Mouse (Mus musculus): ENCODE measurements around the gene Fam172a.

Gene Fam172a

DNA sequence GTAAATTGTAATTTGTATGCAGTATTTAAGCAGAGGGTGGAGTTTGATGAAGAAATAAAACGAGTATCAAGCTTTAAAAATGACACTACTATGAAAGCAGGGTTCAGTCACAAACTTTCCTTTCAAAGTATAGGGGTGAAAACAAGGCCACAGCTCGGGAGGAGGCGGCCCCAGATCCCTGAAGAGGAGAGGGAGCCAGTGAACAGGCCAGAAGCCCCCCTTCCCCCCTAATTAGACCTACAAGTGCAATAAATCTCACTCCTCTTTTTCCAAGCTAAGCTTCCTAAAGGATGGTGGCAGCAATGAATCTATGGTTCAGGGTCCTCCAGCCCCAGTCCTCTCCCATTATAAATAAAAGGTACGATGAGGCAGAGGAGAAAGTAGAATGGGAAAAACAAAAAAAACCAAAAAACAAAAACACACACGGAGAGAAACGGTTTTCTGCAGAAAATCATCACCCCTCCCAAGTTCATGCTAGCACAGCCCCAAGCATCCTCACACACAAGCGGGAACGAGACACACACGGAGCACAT, 495.5 kb downstream of the Fam172a start:
- in situ Hi-C loops (cut with MboI, MseI), result no loop called here

DNA sequence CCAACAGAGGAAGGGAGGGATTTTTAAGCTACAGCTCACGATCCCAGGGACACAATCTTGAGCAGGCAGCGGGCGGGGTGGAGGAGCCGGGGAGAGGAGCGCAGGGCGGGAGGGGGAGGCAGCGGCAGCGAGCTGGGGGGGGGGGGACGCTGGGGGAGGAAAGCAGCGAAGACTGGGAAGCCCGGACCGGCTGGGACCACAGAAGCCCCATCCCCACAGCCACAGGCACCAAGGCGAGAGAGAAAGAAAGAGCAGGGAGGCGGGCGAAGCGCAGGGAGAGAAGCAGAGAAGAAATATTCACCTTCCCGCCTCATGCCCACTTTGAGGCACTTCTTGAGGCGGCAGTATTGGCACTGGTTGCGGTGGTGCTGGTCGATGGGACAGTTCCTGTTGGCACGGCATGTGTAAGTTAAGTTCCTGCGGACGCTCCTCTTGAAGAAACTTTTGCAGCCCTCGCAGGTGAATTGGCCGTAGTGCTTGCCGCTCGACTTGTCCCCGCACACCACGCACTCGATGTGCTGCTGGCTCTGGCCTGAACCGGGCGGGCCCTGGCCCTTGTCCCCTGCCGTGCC, 496.1 kb downstream of the Fam172a start:
- in situ Hi-C loops (cut with MboI, MseI), result no loop called here

DNA sequence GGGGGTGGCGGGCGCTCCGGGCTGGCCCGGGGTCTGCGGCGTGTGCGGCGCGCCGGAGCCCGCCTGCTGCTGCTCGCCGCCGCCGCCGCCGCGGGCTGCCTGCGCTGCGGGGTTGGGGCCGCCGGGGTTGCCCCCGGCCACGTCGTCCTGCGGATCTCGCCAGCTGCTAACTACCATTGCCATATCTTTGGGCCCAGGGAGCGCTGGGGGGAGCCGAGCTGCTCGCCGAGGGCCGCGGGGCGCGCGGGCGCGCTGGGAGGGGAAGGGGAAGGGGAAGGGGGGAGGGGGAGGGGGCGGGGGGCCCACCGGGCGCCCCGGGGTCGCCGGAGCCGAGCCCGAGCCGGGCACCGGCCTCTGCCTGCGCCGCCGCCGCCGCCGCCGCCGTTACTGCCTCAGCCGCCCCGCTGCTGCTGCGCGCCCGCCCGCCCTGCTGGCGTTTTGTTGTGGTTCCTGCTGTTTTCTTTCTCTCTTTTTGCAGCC, 496.6 kb downstream of the Fam172a start:
- in situ Hi-C loops (cut with MboI, MseI), result no loop called here

DNA sequence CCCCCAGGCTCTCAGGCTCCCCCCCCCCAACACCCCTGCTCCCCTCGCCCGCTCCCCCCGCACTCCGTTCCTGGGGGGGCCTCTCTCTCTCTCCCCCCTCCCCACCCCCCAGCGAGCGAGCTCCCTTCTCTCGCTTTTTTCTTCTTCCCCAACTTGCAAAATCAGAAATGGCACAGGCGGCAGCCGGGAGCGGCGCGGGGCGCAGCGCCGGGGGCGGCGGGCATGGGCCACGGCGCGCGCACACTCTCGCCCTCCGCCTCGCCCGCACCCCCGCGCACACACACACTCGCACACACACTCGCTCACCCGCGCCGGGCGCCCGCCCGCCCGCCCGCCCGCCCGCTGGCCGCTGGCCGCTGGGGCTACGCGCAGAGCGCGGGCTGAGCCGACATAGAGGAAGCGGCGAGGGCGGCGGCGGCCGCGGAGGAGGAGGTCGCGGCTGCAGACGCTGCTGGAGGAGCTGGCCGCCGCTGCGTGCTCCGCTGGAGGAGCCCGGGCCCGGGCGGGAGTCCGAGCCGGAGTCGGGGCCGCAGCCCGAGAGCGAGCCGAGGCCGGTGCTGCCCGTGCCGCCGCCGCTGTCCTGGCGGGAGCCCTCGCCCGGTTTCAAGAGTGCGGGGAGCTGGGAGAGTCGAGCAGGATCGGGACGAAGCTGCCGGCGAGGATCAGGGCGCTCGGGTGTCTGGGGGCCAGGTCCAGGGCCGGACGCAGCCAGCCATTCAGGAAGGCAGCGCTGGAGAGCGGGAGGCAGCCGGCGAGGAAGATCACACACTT, 497.2 kb downstream of the Fam172a start:
- in situ Hi-C loops (cut with MboI, MseI), result no loop called here

DNA sequence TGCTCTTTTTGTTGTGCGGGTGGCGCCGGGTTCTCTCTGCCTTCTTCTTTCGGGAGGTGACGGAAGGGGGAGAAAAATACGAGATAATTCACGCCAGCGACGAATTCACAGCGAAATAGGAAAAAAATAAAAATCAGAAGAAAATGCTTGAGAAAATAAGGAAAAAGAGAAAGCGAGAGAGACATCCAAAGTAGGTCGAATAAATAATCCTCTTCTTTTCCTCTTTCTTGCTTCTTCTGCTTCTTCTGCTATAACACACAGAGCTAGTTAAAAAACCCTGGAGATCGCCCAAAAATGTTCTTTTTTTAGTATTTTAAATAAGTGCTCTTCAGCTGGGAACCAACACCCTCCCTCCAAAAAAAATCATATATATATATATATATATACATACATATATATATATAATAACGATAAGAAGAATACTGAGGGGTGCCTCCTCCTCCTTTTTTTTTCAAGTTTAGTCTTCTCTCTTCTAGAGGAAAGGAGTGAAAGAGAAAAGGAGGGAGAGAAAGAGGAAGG, 497.9 kb downstream of the Fam172a start, which contains the start of gene Nr2f1:
Nr2f1 (minus strand) TSS at position 116 of the 519 bp plus-strand sequence.
- in situ Hi-C loops (cut with MboI, MseI), result loop anchor here (25.0 kb wide), 1 partner anchor 1337 kb away; no protein-coding TSS in a partner anchor

DNA sequence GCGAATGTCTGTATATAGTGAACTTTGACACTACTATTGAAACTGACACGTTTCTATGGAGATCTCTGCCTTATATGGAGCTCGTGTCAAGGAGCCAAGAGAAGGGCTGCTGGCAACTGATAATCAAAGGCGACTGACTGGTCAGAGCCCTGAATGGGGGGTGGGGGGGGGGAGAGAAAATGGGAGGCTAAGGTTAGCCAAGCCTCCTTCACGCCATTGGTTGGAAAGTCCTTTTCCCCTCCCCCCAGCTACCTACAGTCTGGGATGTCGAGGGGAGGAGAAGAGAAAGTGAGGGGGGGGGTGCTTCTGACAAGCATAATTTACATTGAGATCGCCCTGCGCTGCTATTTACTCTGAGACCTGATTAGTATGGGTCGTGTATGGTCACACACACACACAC, 498.6 kb downstream of the Fam172a start:
- in situ Hi-C loops (cut with MboI, MseI), result loop anchor here (25.0 kb wide), 1 partner anchor 1338 kb away; no protein-coding TSS in a partner anchor

DNA sequence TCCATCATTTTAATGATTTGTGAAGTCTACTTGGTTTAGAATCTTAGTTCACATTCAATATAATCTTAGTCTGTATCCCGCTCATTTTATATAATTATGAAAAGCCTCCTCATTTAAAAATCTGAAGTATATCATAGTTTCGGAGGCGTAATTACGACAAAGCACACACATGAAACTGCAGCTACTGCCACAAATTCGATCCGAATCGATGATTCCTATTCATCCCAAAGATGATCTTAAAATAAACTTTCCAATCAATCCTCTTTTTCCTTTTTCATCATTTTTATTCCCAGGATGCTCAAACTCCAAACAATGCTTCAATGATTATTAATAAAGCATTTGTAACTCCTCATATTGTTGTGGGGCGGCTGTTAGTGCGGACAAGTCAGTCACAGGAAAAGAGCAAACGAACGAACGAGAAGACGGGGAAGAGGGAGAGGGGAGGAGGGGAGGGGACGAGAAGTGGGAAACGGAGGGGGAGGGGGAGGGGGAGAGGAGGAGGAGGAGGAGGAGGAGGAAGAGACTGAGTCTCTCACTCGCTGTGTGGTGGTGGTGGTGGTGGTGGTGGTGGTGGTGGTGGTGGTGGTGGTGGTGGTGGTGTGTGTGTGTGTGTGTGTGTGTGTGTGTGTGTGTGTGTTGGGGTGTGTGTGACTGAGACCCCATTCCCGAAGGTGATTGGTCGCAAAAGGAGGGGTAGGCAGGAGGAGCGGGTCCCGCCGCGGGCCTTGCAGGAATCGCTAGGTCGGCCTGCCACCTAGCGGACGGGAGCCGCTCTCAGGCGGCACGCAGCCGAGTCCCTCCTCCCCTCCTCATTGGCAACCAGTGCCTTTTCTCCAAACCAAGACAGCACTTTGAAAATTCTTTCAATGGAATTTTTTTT, 499.4 kb downstream of the Fam172a start:
- in situ Hi-C loops (cut with MboI, MseI), result loop anchor here (25.0 kb wide), 1 partner anchor 1339 kb away; no protein-coding TSS in a partner anchor

DNA sequence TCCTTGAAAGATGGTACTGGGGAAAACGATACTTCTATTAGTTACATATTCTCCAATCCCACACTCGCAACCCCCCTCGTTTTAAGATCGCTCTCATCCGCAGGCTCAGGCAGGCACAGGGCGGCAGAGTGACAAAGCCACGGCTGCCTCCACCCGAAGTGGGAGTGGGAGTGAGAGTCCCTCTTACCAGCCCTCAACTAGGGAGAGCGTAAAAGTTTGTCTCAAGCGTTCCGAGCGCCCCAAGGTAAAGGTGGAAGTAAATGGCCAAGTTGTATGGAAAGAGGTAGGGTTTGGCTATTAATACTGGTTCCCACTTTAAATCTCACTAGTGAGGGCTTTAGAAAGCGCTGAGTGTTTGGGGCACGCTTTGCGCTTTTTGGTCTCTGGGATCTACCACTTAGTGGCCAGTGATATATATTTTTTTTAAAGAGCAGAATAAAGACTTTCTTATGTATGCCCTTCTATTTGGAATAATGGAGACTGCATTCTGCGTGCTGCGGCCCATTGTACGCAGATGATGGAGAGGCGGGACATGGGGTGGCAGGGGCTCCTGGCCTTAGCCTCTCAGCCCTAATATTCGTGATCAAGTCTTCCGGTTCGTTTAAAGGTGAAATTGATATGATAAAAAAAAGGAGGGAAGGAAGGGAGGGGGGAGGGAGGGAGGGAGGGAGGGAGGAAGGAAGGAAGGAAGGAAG, 500.2 kb downstream of the Fam172a start:
- in situ Hi-C loops (cut with MboI, MseI), result loop anchor here (25.0 kb wide), 1 partner anchor 1340 kb away; no protein-coding TSS in a partner anchor

DNA sequence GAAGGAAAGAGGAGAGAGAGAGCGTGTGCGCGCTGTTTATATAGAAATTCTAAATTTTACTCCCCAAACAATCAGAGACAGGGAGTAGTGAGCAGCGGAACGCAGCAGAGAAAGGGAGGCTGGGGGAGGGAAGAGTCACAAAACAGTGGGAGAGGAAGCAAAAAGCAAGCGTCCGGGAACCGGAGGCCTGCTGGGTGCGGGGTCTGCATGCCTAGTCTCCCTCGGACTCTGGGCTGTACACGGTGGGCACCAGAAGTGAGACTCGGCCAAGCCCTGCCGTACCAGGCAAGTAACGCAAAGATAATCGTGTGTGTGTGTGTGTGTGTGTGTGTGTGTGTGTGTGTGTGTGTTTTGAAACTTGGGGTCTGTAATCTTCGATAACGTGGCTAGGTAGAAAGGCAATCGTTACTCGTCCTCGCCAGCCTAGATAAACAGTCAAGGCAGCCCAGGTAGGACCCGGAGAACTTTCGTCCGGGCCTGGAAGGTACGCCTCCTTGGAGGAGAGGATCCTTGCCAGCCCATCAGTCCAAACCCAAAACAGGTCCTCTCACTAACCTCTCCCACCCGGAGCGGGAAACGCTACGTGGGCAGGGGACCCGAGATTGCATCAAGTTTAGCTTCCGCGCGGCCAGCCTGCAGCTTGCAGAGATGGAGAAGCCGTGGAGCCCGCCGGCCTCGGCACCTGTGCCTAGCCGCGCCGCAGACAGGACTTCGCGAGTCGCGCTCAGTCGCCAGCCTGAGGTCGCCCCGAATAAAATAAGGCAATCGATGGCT, 500.9 kb downstream of the Fam172a start:
- in situ Hi-C loops (cut with MboI, MseI), result loop anchor here (25.0 kb wide), 1 partner anchor 1340 kb away; no protein-coding TSS in a partner anchor

DNA sequence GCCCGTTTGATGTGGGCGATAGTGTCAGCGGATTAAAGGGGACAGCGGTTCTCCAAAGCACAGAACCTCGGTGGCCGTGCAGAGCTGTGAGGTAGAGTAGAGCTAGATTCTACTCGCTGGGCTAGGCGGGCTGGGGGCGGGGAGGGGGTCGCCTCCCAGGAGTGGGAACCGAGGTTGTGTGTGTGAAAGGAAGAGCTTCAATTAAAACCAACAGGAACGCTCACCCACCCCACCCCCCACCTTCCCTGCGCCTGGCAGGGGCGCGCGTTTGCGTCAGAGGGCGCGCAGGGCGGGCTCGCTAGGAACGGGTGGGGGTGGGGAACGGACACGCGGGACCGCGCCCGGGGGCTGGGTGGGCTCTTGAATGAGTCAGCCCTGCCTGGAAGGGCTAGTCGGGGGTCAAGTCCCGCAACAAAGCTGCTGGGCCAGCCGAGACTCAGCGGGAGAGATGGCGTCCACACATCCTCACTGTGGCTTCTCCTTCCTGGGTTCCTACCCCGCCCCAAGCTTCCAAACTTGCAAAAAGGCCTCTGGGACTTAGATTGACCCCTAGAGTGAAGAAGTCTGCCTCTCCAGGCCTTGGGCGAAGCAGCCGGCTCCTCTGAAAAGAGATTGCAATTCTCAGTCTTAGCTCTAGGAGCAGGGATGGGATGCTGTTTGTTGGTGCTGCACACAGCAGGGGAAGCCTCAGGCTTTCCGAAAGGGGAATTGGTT, 501.7 kb downstream of the Fam172a start:
- in situ Hi-C loops (cut with MboI, MseI), result loop anchor here (25.0 kb wide), 1 partner anchor 1341 kb away; no protein-coding TSS in a partner anchor

DNA sequence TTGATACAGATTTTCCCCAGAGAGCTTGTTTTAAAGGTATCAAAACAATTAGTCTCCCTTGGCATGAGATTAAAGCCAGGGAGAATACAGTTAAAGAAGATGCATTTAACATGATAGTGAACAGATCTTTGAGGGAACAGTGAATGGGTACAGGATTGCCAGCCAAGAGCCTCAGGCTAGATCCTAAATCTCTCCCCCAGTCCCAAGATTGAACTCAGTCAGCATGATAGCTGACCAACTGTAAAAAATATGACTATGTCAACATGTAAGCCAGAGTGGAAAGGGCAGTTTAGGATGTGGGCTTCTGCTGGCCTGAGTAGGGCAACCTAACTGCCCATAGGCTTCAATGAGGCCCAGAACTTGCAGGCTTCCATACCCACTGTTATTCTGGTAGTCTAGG, 503.6 kb downstream of the Fam172a start:
- in situ Hi-C loops (cut with MboI, MseI), result loop anchor here (25.0 kb wide), 1 partner anchor 1343 kb away; no protein-coding TSS in a partner anchor

DNA sequence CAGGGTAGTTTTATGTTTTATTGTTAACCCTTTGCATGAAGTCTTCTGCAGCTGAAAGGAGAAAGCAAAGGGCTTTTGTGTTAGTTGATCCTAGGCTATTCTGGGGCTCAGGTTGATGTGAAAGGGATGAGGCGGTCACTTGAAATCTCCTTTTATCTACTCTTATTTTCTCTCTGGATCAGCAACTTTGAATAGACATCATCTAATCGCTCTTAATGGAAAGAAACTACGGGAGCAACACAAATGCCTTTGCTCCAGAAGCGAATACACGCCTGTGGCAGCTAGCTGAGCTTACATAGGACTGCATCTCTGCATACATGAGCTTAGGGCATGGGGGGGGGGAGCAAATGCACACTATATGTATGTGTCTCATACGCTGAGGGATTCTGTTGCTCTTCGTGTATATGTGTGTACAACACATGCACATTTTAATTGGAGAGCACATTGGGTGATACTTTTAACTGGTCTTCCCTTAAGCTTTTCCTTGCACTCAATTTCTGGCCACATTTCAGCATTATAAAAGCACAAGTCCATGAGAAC, 505.1 kb downstream of the Fam172a start:
- in situ Hi-C loops (cut with MboI, MseI), result loop anchor here (25.0 kb wide), 1 partner anchor 1345 kb away; no protein-coding TSS in a partner anchor

DNA sequence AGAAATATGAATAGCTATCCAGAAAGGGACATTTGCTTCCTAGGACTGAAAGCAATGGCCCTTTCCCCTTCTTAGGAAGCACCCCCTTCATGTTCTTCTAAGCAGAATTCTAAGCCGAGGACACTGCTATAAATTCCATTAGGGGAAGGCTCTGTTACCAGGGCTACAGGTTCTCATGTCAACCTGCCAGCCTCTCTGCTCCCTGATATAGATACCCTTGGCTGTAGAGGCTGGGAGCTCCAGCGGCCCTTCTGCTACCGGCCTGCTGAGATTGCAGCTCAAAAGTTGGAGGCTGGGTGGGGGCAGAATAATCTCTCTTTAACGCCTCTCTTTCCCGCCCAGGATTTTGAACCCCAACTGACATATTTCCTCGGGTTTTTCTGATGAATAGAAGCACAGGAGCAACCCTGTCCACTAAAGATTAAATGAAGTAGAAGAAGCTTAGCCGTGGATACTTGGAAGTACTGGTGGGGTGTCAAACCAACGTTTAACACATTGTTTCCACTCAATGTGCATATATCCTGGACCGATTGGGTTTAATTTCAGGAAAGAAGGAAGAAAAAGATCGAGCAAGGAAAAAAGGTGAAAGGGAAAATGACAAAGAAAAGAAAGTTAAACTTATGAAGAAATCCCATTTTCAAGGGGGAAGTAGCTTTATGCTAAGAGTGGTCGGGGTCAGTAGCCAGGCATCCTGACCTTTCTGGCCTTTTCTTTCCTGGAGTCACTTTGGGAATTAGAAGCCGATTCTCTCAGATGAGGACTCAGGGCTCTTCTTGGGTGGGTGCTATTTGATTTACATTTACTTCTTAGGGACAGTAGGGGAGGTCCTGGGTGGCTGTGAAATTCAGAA, 506.2 kb downstream of the Fam172a start:
- in situ Hi-C loops (cut with MboI, MseI), result loop anchor here (25.0 kb wide), 1 partner anchor 1346 kb away; no protein-coding TSS in a partner anchor

DNA sequence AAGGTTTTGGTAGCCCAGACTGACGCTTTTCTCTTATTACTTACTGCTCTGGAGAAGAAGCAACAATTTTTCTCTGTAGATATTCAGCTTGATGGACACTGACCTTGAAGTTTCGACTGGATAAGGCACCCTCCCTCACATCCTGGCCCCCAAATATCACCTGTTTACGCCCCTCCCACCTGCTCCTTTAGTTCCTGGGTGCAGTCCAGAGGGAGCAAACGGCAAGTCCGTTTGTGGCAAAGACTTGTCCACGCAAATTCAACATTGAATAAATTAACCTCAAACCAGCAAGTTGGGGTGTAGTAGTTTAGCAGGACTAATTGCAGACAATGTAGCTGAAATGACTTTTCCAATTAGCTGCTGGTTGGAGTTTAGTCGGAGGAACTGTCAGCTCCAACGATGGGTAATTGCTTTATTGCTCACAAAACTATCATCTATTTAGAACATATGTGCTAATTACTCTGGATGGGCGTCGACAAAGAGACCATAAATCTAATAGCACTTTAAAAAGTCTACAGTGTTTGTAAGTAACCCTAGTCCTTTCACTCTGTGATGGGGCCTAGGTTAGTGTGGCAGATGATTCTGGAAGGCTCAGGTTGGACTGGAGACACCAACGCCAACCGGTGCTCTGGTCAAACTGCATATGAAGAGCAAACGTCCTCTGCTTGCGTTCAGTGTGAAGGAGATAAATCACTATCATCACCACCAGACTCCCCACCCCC, 507.0 kb downstream of the Fam172a start:
- in situ Hi-C loops (cut with MboI, MseI), result loop anchor here (25.0 kb wide), 1 partner anchor 1347 kb away; no protein-coding TSS in a partner anchor

DNA sequence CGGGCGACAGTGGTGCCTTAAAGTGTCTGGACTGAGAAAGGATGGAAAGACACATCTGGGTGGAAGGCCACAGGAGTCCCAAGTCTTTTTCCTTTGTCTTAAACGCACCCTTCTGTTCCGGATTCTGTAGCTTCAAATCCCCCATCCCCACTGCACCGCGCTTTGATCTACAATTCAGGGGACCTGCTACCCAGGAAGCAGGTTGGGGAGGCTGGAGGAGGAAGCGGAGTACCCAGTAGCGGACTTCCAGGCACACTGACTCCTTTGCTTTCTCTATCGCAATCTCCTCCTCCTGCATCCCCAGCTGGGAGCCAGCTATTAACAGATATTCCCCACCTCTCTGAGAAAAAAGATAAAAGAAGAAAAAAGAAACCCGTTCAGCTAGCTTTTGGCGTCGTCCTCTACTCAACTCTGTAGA, 507.8 kb downstream of the Fam172a start:
- in situ Hi-C loops (cut with MboI, MseI), result loop anchor here (25.0 kb wide), 1 partner anchor 1347 kb away; no protein-coding TSS in a partner anchor

DNA sequence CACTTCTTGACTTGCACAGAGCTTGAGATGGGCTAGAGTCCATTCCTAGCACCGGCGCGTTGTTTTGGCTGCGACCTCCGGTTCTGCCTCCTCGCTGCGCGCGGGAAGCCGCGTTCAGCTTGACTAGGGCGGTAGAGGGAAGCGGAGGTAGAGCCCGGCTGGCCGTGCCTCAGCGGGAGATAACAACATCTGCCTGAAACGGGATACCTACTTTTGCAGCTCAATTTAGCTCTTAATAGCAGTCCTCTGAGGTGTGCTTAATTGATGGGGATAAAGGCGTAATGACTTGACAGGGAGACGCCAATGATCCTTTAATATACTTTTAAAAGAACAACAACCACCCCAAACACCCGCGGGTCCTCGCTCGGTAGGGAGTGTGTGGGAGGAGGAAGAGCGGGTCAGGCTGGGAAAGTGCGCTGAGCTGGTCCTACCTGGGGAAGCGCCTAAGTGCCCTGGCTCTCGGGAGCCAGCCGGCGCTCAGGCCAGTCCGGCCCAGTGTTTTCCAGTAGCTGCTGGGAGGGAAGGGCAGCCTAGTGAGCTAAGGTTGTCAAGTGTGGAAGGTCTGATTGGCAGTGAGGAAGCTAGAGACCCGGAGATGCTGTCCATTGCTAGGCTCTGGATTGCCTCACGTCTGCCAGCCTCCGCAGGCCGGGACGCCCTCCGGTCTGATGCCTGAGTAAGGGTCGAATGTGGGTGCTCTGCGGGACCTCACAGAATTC, 508.4 kb downstream of the Fam172a start:
- in situ Hi-C loops (cut with MboI, MseI), result loop anchor here (25.0 kb wide), 1 partner anchor 1348 kb away; no protein-coding TSS in a partner anchor
